Mouse (Mus musculus) telencephalon, adult 2 months (tissue): ENCODE results near the gene Bbs12.

Experiments
- DNase-seq: peaks from one replicate; pipeline ENCODE4 v3.0.0-alpha.2; 2011; ENCODE audit warnings: low read depth, low spot score

Gene Bbs12

DNA sequence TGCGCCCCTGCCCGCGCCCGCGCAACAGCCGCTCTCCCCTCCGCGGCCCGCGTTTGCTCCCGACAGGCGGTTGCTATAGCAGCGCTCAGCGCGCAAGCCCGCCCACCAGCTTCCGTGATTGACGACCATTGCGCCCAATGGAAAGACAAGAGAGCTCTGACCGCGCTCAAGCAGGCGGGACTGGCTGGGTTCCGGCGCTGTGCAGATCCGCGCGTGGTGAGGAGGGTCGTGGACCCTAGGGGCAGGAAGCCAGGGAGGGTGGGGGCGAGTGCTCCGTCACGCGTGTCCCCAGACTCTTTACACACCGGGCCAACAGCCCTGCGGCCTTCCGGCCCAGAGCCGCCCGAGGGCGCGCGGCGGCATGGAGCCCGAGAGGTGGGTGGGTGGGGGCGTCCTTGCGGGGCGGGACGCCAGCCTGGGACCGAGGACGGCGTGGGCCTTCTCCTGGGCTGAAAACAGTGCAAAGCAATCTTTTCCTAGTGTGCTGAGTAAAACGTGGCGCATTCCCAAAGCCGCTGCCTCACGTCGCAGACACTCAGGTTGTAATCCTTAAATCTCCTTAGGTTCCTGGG, at the start of gene Bbs12, which contains the start of gene Cetn4:
TSS of gene Bbs12 (plus strand) at position 185 of the 572 bp plus-strand sequence.
TSS of gene Cetn4 (minus strand) at position 339 of the 572 bp plus-strand sequence.
- DNase-seq, result peak; percentile 95

DNA sequence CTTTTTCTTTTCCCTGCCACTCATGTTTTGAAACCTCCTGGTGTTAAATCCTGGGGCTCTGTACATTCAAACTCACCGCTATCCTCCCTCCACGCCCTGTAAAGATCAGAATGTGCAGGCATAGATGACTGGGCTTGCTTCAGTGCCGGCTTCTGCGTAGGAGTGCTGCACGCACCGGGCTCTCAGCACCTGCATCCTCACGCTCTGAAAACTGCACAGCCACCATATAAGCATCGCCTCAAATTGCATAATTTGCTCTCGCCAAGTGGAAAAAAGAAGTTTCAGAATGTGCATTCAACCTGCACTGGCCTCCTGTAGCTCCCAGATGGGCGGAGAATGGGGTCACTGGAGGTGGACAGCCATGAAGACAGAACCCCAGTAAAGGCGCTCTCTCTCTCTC, 44.0 kb upstream of the Bbs12 start:
- DNase-seq, result no peak

DNA sequence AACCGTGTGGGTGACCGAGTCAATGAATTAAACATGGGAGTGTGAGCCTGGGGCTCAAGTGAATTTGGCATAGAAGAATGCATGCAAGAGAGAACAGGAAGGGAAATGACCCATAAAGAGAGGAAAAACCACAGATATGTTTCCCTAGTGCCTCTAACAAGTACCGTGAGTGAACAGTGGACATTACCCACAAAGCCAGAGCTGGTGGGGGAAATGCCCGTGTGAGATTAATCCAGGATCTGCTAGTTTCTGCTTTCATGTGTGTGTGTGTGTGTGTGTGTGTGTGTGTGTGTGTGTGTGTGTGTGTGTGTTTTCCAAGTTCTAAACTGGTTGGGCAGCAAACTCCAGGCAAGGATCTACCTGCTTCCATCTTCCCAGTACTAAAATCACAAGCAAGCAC, 42.4 kb upstream of the Bbs12 start:
- no peak for DNase-seq

DNA sequence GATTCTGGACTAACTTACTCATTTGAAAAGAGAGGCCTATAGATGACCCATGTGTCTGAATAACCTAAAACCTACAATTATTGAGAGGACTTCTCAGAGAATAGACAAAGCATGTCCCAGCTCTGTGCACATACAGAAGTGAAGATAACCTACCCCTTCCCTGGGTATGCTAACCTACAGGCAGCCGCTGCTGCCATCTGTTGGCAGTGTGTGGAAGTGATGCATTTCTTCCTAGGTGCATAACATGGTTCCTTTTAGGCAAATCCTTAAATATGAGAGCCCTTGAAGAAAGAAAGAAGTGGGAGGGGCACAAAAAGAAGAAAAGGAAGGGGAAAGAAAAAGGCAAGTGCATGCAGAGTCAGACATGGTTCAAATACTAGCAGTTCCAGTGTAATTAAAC, 41.1 kb upstream of the Bbs12 start:
- DNase-seq, result no peak

DNA sequence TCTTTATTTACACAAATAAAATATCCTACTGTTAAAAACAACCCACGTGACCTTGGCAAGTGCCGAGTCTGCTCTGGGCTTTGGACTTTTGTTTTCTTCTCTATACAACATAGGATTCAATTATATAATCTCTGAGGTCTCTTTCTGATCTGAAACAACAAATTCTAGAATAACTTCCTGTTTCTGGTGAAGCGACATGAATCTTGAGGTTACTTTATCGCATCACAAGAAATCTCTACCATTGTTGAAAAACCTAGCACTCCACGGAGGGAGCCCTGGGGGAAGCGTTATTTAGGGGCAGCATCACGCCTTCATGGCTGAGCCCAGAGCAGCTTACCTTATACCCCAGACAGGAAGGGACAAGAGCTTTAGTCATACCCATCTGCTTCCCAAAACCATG, 39.3 kb upstream of the Bbs12 start:
- DNase-seq, result no peak

DNA sequence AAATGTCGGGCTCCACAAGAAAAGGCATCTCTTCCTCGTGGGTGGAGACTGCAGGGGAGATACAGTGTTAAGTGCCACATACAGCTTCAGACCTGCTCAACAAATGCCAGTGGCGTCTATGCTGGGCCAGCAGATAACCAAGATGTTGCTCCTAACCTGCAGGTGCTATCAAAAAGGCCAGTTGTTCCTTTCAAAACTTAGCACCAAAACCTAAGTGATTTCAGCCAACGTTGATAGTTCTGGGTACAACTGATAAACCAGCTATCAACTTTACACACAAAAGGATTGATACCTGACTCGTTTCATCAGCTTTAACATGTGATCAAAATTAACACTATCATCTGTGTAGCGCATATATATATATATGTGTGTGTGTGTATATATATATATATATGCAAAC, 37.7 kb upstream of the Bbs12 start:
- DNase-seq, result no peak

DNA sequence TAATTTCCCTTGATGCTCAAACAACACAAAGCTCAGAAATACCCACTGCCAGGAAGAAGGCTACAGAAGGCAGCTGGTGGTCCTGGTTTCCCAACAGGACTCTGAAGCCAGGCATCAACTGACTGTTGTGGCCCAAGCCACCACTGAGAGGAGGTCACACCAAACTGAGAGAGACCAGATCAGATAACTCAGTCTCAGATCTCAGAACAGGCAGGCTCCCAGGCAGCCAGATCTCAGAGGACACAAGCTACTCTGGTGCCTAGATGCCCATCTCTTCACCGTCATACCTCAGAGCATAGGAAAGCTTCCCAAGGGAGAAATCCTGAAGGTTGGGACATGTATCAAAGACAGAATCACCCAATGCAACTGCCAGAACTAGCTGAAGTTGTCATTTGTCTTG, 32.1 kb upstream of the Bbs12 start:
- DNase-seq, result no peak

DNA sequence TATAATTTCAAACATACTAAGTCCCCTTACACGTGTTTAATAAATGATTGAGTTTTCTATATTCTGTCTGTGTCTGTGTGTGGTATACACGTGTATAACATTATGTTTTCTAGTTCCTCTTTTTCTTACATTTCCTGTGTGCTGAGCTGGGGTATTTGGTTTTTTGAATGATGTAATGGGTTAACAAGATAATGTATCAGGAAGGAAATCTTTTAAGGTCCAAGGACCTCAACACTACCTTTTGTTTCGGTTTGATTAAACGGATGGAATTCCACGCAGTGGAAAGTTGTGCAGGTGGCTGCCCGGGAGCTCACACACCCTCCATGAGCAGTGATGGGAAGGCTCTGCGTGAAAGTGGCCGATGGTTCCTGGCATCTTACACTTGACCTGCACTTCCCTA, 31.5 kb upstream of the Bbs12 start:
- DNase-seq, result no peak

DNA sequence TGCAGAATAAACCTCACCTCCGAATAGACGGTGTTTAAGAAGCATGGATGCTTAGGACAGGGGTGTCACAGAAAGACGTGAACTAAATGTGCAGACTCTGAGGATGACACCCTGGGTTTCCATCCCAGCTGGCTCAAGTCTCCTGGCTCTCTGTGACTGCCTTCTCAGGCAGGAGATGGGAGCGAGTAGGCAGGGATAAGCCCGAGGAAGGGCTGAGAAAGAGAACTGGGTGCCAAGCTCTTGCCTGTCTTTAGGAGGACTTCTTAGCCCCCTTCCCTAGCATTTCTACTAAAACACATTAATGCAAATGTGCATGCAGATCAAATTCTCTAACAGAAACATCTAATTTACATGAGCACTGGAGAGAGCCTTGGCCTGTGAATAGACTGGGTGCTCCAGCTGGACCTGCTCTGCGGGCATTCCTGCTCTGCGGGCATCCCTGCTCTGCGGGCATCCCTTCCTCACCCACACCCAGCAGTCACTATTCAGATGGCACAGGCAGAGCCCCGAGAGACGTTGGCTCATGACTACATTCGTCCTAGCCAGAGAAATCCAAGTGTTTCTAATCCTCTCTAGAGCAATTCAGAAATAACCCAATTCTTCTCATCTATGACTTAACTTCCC, 29.9 kb upstream of the Bbs12 start:
- DNase-seq, result no peak

DNA sequence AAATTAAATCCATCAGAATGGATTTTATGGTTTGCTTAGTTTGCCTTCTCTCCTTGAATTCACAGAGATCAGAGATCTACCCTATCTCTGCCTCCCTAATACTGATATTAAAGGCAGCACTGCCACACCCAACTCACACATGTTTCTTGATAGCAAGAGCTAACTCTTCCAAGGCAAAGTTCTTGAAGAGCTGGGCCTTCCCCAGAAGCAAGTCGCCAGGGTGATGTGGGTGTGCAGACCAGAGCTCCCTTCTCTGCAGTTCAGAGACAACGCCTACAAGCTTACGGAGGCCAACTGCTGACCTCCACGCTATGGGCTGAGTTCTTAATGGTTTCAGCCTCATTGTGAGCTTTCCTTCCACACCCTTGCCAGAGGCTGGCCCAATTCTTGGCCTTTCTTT, 29.1 kb upstream of the Bbs12 start:
- DNase-seq, result no peak

DNA sequence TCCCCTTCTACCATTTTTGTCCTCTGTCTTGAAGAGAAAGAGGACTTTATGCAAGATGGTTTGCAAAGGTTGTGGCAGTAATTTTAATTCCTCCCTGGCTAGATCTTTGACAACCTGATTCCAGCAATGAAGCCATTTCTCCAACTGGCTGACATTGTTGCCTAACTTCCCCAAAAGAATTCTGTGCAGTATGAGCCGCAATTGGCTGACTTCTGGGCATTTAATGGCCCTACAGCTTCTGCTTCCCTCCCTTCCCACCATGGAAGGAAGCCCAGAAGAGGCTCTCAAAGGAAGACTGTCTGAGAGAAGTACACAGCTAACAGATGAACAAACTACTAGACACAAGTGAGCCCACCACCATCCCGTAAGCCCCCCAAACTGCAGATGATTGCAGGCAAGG, 23.1 kb upstream of the Bbs12 start:
- no peak for DNase-seq

DNA sequence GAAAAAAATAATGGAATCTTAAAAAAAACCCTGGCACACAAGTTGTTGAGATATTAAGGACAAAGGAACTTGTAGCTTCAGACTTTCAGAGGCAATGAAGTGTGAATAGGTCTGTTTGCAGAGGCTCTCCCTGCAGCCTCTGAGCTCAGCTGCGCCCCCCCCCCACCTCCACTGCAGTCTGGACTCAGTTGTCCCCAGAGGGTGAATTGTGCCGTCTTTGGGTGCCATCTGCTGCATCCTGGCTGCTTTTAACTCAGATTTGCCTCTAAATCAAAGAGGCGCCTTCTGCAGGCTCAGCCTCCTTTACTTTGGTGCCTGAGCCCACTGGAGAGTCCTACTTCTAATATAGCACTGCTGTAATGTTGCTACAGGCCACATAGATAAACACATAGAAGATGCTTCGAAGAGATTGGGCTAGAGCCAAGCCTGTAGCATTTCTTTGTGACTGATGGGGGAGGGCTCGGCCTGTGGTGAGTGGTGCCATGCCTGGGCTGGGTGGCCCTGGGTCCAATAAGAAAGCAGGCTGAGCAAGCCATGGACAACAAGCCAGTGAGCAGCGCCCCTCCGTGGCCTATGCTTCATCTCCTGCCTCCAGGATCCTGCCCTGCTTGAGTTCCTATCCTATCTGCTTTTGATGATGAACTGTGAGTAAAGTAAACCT, 21.3 kb upstream of the Bbs12 start:
- DNase-seq, result peak; percentile 6

DNA sequence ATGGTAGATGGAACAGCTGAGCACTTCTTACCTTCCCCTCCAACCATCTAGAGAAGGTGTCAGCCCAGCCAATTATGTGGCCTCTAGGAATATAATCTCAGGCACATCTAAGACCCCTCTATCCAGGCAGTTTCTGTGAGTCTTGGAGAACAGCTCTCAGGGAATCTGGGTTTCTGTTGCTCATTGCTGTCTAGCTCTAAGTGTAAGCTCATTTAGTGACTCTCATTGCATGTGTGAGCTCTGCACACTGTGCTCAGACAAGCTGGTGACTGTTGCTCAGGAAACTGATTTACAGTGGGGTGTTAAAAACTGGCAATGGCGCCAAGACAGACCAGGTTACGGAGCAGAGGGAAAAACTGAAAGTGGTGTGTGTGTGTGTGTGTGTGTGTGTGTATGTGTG, 20.4 kb upstream of the Bbs12 start:
- peak; percentile 6 for DNase-seq

DNA sequence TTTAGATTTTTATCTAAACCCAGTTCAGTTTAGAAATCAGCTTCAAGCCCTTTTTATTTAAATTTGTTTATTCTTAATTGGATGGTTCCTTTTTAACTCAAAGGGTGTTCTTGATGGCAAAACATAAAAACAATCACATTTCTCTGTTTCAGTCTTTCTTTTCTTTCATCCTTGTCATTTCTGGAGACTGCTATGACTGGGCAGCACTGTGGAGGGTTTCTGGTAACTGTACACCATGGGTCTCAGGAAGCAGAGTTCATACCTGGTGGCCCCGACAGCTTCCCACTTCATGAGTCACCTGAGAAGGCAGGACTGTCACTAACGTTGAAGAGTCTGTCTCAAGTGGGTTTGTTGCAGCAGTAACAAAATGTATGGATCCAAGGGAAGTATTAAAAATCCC, 19.7 kb upstream of the Bbs12 start:
- DNase-seq, result no peak

DNA sequence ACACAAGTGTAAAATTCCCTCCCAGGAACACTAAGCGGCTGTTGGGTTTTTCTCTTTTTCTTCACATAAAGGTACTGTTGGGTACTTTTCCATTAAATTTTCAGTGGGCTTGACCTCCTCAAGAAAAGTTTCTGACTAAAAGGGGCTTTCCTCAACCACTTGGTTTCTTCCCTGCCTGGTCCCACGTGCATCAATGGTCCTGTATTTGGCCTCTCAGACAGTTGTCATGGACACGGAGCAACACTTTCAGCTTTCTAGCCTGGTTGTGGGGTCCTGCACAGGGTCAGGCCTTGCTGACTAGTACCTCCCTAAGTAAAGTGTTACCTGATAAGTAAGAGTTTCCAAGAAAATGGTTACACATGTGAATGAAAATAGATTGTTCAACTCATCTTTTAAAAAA, 12.9 kb upstream of the Bbs12 start:
- no peak for DNase-seq

DNA sequence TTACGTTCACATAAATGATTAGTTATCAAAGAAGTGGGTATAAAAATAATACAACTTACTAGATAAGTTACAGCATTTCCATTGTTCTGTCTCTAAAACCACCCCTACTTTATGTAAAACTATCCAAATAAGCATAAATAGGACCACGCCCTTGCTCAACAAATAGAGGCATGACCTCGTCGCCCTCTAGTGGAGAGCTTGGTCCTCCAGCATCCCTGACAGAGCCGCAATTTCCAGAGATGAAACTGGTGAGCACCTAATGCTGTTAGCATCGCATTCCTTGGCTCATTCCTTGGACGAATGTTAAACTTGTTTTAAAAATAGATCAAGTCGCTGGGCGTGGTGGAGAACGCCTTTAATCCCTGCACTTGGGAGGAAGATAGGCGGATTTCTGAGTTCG, 9.7 kb upstream of the Bbs12 start:
- DNase-seq, result no peak

DNA sequence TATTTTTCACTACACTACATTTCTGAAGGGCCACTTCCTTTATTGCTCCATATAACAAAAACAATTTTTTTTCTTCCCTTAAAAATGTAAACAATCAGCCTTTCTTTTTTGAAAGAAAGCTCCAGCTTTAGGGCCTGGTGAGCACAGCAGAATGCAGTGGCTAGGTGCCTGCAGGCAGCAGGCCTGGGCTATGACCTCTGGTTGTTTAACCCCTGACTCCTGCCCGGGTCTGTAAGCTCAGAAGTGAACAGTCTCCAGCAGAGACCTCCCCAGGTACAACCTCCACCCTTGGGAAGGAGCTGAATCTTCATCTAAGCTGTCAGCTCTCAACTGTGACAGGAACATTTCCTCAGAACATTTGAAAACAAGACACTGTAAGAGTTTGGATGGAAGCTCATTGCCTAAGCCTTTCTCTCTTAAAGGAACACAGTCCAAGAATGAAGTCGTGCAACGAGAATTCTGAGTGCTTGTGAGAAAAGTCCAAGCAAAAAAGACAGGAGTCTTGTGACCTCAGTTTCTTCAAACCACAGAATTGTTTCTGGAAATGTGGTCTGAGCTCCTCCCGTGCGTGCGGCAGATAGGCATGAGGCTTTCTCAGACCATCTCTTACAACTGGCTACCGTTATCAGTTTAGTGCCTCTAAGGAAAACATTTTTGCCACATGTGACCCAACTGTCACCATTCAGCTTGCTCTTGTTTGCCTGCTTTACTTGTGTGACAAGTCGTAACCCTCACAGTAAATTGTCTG, 8.8 kb upstream of the Bbs12 start:
- no peak for DNase-seq

DNA sequence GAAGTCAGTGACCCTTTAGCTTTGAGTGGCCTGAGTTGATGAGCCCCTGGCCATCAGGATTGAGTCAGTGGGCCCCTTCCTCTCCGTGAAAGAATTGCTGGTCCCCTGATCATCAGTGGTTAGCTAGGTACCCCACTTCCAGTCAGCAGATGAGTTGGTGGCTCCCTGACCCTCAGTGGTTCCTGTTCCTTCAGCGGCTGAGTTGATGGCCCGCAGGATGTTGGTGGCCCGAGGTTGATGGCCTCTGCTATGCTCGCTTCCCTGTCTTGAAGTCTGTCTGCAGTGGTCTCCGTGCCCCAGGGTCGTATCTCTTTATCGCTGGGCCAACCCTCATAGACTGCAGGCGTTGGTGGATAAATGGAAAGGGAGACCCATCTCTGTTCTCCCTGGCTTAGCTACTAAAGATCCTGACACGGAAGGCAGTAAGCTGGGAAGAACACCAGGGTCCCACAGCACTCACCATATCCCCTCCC, 421 bp upstream of the Bbs12 start:
- no peak for DNase-seq

DNA sequence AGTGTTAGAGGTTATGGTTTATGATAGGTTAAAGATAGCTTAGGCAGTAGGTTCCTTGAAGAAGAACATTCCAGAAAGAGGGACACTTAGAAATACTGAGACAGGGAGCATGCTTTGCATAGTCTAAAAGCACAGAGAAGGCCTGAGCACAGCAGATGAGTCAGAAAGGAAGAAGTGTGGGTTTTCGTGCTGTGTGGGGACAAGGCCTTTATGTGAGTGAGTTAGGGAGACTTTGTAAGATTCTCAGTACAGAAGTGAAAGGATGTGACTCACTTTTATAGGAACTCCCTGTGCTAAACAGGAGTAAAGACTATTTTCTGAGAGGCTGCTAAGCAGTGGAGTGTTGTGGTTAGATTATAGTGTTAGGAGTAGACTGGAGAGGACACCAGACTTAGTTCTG, 1.0 kb downstream of the Bbs12 start:
- DNase-seq, result peak; percentile 81

DNA sequence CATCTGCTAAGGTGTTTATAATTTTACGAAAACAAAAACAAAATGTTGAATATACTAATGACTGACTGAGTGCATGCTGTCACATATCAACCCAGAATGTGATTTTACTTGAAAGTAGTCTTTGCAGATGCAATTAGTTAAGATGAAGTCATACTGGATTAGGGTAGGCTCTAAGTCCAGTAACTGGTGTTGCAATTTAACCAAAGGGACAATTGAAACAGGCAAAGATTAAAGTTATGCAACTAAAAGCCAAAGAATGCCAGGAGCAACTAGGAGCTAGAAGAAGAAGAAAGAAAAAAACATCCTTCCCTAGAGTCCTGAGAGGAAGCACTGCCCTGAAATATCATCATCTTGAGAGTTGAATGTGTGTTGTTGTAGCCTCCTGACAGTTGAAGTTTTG, 3.9 kb downstream of the Bbs12 start:
- DNase-seq, result no peak

DNA sequence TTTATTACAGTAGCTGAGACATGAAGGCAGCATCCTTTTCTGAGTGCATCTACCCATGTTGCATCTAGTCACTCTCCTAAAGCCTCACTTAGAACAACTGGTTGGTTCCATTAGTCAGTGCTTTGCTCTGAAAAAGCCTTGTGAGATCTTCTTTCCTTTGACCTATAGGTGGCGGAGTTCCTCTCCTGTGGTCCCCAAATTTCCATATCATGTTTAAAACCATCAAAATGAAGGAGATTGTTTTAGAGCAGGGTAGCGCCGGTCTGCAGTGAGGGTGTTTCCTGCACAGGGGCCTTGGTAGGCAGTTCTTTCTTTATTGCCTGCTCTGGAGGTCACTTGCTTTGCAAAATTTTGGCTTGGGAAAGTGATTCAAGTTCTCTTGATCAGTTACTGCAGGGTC, 12.0 kb downstream of the Bbs12 start:
- DNase-seq, result no peak

DNA sequence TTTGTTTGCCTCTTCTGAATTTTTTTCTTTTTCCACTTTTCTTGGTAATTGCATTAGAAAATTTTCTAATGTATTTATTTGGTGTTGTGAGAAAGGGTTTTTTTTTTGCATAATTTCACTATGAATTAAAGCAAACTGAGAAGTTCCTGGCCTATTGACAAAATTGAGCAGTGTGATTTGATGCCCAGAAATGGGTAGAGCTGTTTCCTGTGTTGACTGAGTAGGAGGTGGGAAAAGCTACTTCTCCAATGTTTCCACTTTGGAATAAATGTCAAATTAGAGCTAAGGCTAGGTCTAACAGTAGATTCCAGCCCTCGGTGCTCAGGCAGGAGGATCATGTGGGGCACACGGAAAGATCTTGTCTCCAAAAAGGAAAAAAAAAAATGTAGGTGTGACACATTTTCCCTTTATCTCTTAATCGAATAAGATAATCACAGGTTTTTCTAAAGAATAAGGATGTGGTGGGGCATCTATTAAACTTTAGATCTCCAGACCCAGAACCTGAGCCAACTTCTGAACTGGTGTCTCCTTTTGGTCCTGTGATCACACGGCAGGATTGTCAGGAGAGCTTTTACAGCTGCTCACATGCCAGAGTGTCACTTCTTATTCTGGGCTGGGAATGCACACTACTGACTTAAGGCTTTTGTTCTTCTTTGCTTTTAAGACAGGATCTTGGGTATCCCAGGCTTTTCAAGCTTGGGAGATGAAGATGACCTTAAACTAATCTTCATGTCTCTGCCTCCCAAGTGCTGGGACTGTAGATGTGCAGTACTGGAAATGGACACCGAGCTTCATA, 13.2 kb downstream of the Bbs12 start:
- no peak for DNase-seq
